Comparison of ENCODE assay signal across 18 mouse cellular contexts in the genomic region with DNA sequence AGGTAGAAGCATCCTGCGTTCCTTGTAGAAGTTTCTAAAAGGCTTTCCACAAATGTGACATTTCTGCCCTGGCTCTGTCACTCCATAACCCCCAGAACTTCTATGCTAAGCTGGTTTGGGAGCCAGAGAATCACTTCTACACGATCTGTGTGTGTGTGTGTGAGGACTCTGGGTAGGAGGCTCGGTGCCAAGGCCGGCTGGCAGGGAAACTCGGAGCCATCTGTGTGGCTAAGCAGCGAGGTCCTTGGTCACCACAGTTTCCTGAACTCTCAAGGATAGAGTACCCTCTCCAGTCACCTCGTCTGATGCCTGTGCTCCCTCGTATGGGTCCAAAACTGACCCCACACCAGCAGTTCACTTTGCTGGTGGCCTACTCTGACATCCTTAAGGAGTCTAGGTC.
DNase-seq lines count a peak whose midpoint lies in the region; ATAC-seq and TF ChIP-seq lines count a peak whose summit lies in the region.
"Had no signal": no experiment of that assay in that cellular context is flagged by ENCODE, and none has a peak within 500 bp of the region (broad histone marks: within the 10 kb centered on the region; RNA-seq: fewer than 3 reads in every experiment).

No protein-coding gene starts in this region.

- H3K9ac ChIP-seq in midbrain, postnatal 0 days (replicated peaks; ENCODE audit: low read length, poor library complexity, severe bottlenecking): no peak overlapping the region
- H3K9ac ChIP-seq in midbrain, embryonic 11.5 days (ENCODE audit: low read length): no peak overlapping the region
- H3K9ac ChIP-seq: embryonic facial prominence, embryonic 13.5 days; heart, embryonic 12.5 days; hindbrain, embryonic 12.5 days; liver, embryonic 12.5 days; midbrain, embryonic 12.5 days; stomach, embryonic 15.5 days had no signal

- peak; percentile 33 to 35 for DNase-seq in heart, adult 18-20 months
- DNase-seq in heart, postnatal 25 days (ENCODE audit: low spot score): no peak
- peak; percentile 74 for DNase-seq in midbrain, postnatal 0 days (ENCODE audit: low spot score)
- DNase-seq in midbrain, embryonic 11.5 days (ENCODE audit: low spot score, missing footprints): no peak
- peak; percentile 90 to 91 for DNase-seq in cerebellum, adult 2 months
- DNase-seq in kidney, postnatal 10 days: no peak
- DNase-seq in thymus, adult 18-20 months: no peak
- DNase-seq: kidney, adult 18-20 months; kidney, postnatal 36 days; spleen, adult 18-20 months had no signal

- H3K9me3 ChIP-seq in midbrain, postnatal 0 days (ENCODE audit: low read length): no peaks in the 10 kb centered on the region
- H3K9me3 ChIP-seq in midbrain, embryonic 11.5 days (ENCODE audit: control insufficient read depth, low read length): no peaks in the 10 kb centered on the region
- H3K9me3 ChIP-seq: embryonic facial prominence, embryonic 13.5 days; forebrain, embryonic 10.5 days; heart, embryonic 12.5 days; hindbrain, embryonic 12.5 days; liver, embryonic 12.5 days; midbrain, embryonic 12.5 days; stomach, embryonic 15.5 days had no signal

- TF ChIP-seq CTCF in midbrain, postnatal 0 days (IDR thresholded peaks at IDR 0.05): no peak
- no peak for TF ChIP-seq CTCF in cerebellum, adult 2 months (IDR thresholded peaks at IDR 0.05; ENCODE audit: borderline replicate concordance, insufficient read depth, low read depth, low read length)

- 84% methylated on average over 8 of the region's 8 CpGs for WGBS in midbrain, postnatal 0 days
- WGBS in midbrain, embryonic 11.5 days: 92% methylated on average over 8 of the region's 8 CpGs
- 10% methylated on average over 8 of the region's 8 CpGs for WGBS in cerebellum, adult 2 months

- H3K36me3 ChIP-seq in midbrain, postnatal 0 days (ENCODE audit: insufficient read depth, low read length): peaks cover 59% of the 10 kb centered on the region
- peaks cover 19% of the 10 kb centered on the region; the same call in 1 of the 2 replicates for H3K36me3 ChIP-seq in midbrain, embryonic 11.5 days (ENCODE audit: control insufficient read depth, insufficient read depth, low read length)

- ATAC-seq in midbrain, postnatal 0 days (ENCODE audit: low FRiP score): no peak
- no peak for ATAC-seq in midbrain, embryonic 11.5 days (ENCODE audit: low FRiP score)
- ATAC-seq: liver, embryonic 12.5 days had no signal

- TF ChIP-seq POLR2A in cerebellum, adult 2 months (IDR thresholded peaks at IDR 0.05; ENCODE audit: borderline replicate concordance, insufficient read depth, low read length): no peak

- H3K4me2 ChIP-seq in midbrain, postnatal 0 days (ENCODE audit: low read depth, low read length, poor library complexity, severe bottlenecking): no peak overlapping the region
- no peak overlapping the region for H3K4me2 ChIP-seq in midbrain, embryonic 11.5 days
- H3K4me2 ChIP-seq: embryonic facial prominence, embryonic 13.5 days; heart, embryonic 12.5 days; hindbrain, embryonic 12.5 days; liver, embryonic 12.5 days; midbrain, embryonic 12.5 days; stomach, embryonic 15.5 days had no signal

- no peaks in the 10 kb centered on the region for H3K4me1 ChIP-seq in midbrain, postnatal 0 days (ENCODE audit: insufficient read depth, low read length)
- no peaks in the 10 kb centered on the region for H3K4me1 ChIP-seq in midbrain, embryonic 11.5 days (ENCODE audit: control insufficient read depth, insufficient read depth, low read length)
- peaks cover 47% of the 10 kb centered on the region for H3K4me1 ChIP-seq in cerebellum, adult 2 months (ENCODE audit: control insufficient read depth, insufficient read depth, low read length)
- H3K4me1 ChIP-seq: embryonic facial prominence, embryonic 13.5 days; hindbrain, embryonic 12.5 days; midbrain, embryonic 12.5 days; stomach, embryonic 15.5 days had no signal

- H3K4me3 ChIP-seq in midbrain, postnatal 0 days (ENCODE audit: low read depth, low read length): no peak overlapping the region
- no peak overlapping the region for H3K4me3 ChIP-seq in midbrain, embryonic 11.5 days (ENCODE audit: low read depth, low read length)
- H3K4me3 ChIP-seq in cerebellum, adult 2 months (replicated peaks; ENCODE audit: insufficient read depth, low read depth, low read length): no peak overlapping the region
- H3K4me3 ChIP-seq: embryonic facial prominence, embryonic 13.5 days; forebrain, embryonic 10.5 days; heart, embryonic 12.5 days; hindbrain, embryonic 12.5 days; liver, embryonic 12.5 days; midbrain, embryonic 12.5 days; myocyte; stomach, embryonic 15.5 days had no signal

- intact Hi-C loops in heart, postnatal 25 days (cut with DNase I): no loop called here

- no peaks in the 10 kb centered on the region for H3K27me3 ChIP-seq in midbrain, postnatal 0 days (ENCODE audit: insufficient read depth, low read length)
- no peaks in the 10 kb centered on the region for H3K27me3 ChIP-seq in midbrain, embryonic 11.5 days (ENCODE audit: control insufficient read depth, insufficient read depth, low read length)
- no peaks in the 10 kb centered on the region for H3K27me3 ChIP-seq in cerebellum, adult 2 months (ENCODE audit: control insufficient read depth, insufficient read depth, low read length)
- H3K27me3 ChIP-seq: embryonic facial prominence, embryonic 13.5 days; heart, embryonic 12.5 days; hindbrain, embryonic 12.5 days; midbrain, embryonic 12.5 days; stomach, embryonic 15.5 days had no signal

- H3K27ac ChIP-seq in midbrain, postnatal 0 days (ENCODE audit: low read depth, low read length): no peak overlapping the region
- no peak overlapping the region for H3K27ac ChIP-seq in midbrain, embryonic 11.5 days (ENCODE audit: low read depth, low read length)
- 0 out of 2 replicates have a peak overlapping the region, but pooled peaks have one; percentile 36 for H3K27ac ChIP-seq in cerebellum, adult 2 months (ENCODE audit: insufficient read depth, low read length)
- H3K27ac ChIP-seq: embryonic facial prominence, embryonic 13.5 days; forebrain, embryonic 10.5 days; hindbrain, embryonic 12.5 days; liver, embryonic 12.5 days; midbrain, embryonic 12.5 days; stomach, embryonic 15.5 days had no signal

Comparison
In these comparisons a context has a peak if more than half of its experiments do, and no peak if none do; other contexts are left out.
1. DNase-seq: peak in heart, adult 18-20 months (2 of 2), midbrain, postnatal 0 days (single experiment) and cerebellum, adult 2 months (2 of 2); none in heart, postnatal 25 days (single experiment), midbrain, embryonic 11.5 days (single experiment), kidney, postnatal 10 days (single experiment) and thymus, adult 18-20 months (0 of 2).